Comparison of ENCODE assay signal across 8 mouse cellular contexts in the genomic region with DNA sequence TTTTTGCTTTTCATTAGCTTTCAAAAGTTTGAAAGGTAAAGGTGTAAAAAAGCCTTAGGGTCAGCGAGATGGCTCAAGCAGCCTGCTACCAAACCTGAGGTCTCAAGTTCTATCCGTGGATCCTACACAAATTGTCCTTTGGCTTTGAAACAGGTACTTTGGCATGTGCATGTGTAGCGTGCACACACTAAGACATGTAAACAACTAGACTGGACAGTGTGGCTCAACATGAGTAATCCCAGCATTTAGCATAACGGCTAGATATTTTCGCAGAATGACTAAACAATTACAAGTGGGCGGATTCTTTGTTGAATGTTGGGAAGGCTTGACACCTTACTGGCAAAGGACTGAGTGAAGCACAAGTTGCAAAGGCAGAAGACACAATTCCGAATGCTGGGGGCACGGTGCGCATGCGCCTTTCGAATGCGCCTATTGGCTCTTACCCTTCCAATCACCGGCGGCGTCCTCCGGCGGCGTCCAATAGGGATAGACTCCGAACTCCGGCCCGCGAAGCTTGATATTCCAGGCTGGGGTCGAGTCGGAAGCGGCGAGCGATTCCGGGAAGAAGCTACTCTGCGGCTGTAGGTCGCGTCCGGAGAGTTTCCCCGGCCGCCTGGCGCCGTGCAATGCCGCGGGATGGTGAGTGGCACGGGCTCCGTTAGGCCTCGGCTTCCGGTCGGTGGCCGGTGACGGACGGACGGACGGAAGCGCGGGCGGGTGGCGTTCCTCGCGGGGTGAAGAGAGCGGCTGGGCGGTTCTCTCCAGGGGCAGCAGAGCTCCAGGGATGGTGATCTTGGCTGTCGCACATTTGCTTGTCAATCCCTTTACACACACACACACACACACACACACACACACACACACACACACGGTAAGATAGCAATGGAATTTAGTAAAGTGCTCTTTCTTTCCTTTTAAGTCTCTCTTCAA. TPM values are rescaled to one million over a fixed set of nuclear protein-coding genes. Genes with fewer than 3 reads are reported as not detected.
DNase-seq lines count a peak whose midpoint lies in the region; ATAC-seq and TF ChIP-seq lines count a peak whose summit lies in the region.

A gene (plus strand): TSS at position 486 of the 930 bp plus-strand sequence.

- peak; percentile 85; the same call in 1 of the 2 replicates for TF ChIP-seq POLR2A in cortical plate, adult 2 months (IDR thresholded peaks at IDR 0.05; ENCODE audit: extremely low read depth, insufficient read depth, low read length)

- no peak for TF ChIP-seq CTCF in cortical plate, adult 2 months (IDR thresholded peaks at IDR 0.05; ENCODE audit: extremely low read depth, insufficient read depth, low read length)

- peaks cover 2% of the 10 kb centered on the region; the same call in 1 of the 2 replicates for H3K4me1 ChIP-seq in cortical plate, adult 2 months (ENCODE audit: control insufficient read depth, insufficient read depth, low read length)
- peaks cover 35% of the 10 kb centered on the region for H3K4me1 ChIP-seq in megakaryocyte, embryonic 14.5 days

- no peaks in the 10 kb centered on the region for H3K27me3 ChIP-seq in megakaryocyte, embryonic 14.5 days (replicated peaks)

- peak; percentile 97 for ATAC-seq in activated CD4-positive, CD25-positive, alpha-beta regulatory T cell, adult 4 months

- H3K9me3 ChIP-seq in megakaryocyte, embryonic 14.5 days = no peaks in the 10 kb centered on the region

- peaks cover 57% of the 10 kb centered on the region for H3K36me3 ChIP-seq in megakaryocyte, embryonic 14.5 days (replicated peaks; ENCODE audit: low read length)

- H3K4me3 ChIP-seq in cortical plate, adult 2 months (ENCODE audit: insufficient read depth, low read length) = peak within 1 kb of the TSS; percentile 5
- H3K4me3 ChIP-seq in megakaryocyte, embryonic 14.5 days (replicated peaks) = peak within 1 kb of the TSS; percentile 95

- H3K27ac ChIP-seq in cortical plate, adult 2 months (ENCODE audit: insufficient read depth, low read length) = no peak within 1 kb of the TSS

- DNase-seq in gastrocnemius, adult 8-10 months (ENCODE audit: low spot score in 2 of 2) = peak; percentile 81 to 87
- peak; percentile 89 for DNase-seq in hindlimb bud, embryonic 11.5 days (ENCODE audit: extremely low spot score, low read depth, low spot score)
- peak; percentile 86 to 89 for DNase-seq in left cerebral cortex, adult 8-10 months (ENCODE audit: low spot score in 2 of 2)
- peak; percentile 95 to 97 for DNase-seq in right cerebral cortex, postnatal 10 days (ENCODE audit: low spot score in 2 of 2)
- DNase-seq in urinary bladder, postnatal 25 days (ENCODE audit: low spot score) = peak; percentile 84

RNA-seq across cellular contexts. Expression of the gene that starts here (rescaled TPM):
- 1 to 10 TPM; 1.3 to 2.2 TPM for polyA plus RNA-seq in activated CD4-positive, CD25-positive, alpha-beta regulatory T cell, adult 4 months (2017; shearing (Covaris generic))
- 0.76 and 0.79 TPM in 2 replicates for polyA plus RNA-seq in cortical plate, adult 2 months (2012; rRNA removed)
- total RNA-seq in gastrocnemius, adult 8-10 months (2022) = not detected
- under 1 TPM; 0.41 to 0.63 (median 0.54) TPM for total RNA-seq in left cerebral cortex, adult 8-10 months (2022)
- polyA plus RNA-seq in megakaryocyte, embryonic 14.5 days (2012; ENCODE audit: insufficient read depth, low replicate concordance) = 1.5 TPM in 1 of 2 replicates, not detected in the other

Comparison
In these comparisons a context has a peak if more than half of its experiments do, and no peak if none do; other contexts are left out.
1. Peak in DNase-seq in gastrocnemius, adult 8-10 months; RNA of the gene not detected or under 1 TPM.
2. Peak in DNase-seq in left cerebral cortex, adult 8-10 months; RNA of the gene not detected or under 1 TPM.